Mouse (Mus musculus): Measurements from ENCODE around the gene Gdi1. TPM values are rescaled to one million over a fixed set of nuclear protein-coding genes. Genes with fewer than 3 reads are reported as not detected.

Gene Gdi1
- polyA plus RNA-seq, 1 experiment from 2014 or later, result 1,103 TPM

Small RNAs within 50 kb of the gene (microRNA-seq; reads per million reads assigned to microRNA genes)
- gene Mir7091 (not detected), gene Mir7092 (not detected)

Other genes with a start within 250 kb of the Gdi1 start
- not detected in 2 replicates for gene Opn1mw, start 177.5 kb upstream of the Gdi1 start, polyA plus RNA-seq (2015; fragmentation: Nextera tagmentation; extraction: Ambion mirVana)
- 14.9 and 15.6 TPM in 2 replicates for gene Mecp2, start 169.6 kb upstream of the Gdi1 start, polyA plus RNA-seq (2015; fragmentation: Nextera tagmentation; extraction: Ambion mirVana)
- gene Tex28, start 137.2 kb upstream of the Gdi1 start, polyA plus RNA-seq (2015; fragmentation: Nextera tagmentation; extraction: Ambion mirVana), result not detected in 2 replicates
- gene Tktl1, start 127.7 kb upstream of the Gdi1 start, polyA plus RNA-seq (2015; fragmentation: Nextera tagmentation; extraction: Ambion mirVana), result 0.10 TPM in 1 of 2 replicates, not detected in the other
- gene Flna, start 55.2 kb upstream of the Gdi1 start, polyA plus RNA-seq (2015; fragmentation: Nextera tagmentation; extraction: Ambion mirVana), result 126 and 133 TPM in 2 replicates
- 13.7 and 17.9 TPM in 2 replicates for gene Emd, start 50.3 kb upstream of the Gdi1 start, polyA plus RNA-seq (2015; fragmentation: Nextera tagmentation; extraction: Ambion mirVana)
- gene Rpl10, start 34.2 kb upstream of the Gdi1 start, polyA plus RNA-seq (2015; fragmentation: Nextera tagmentation; extraction: Ambion mirVana), result 482 and 489 TPM in 2 replicates
- gene Taz, start 23.1 kb upstream of the Gdi1 start, polyA plus RNA-seq (2015; fragmentation: Nextera tagmentation; extraction: Ambion mirVana), result 96.3 and 104 TPM in 2 replicates
- 2.8 and 3.1 TPM in 2 replicates for gene Dnase1l1, start 22.7 kb upstream of the Gdi1 start, polyA plus RNA-seq (2015; fragmentation: Nextera tagmentation; extraction: Ambion mirVana)
- 202 and 229 TPM in 2 replicates for gene Atp6ap1, start 7.9 kb upstream of the Gdi1 start, polyA plus RNA-seq (2015; fragmentation: Nextera tagmentation; extraction: Ambion mirVana)
- 68.2 and 68.8 TPM in 2 replicates for gene Fam50a, start 8.0 kb downstream of the Gdi1 start, polyA plus RNA-seq (2015; fragmentation: Nextera tagmentation; extraction: Ambion mirVana)
- 66.5 and 87.4 TPM in 2 replicates for gene Plxna3, start 24.1 kb downstream of the Gdi1 start, polyA plus RNA-seq (2015; fragmentation: Nextera tagmentation; extraction: Ambion mirVana)
- gene Lage3, start 48.6 kb downstream of the Gdi1 start, polyA plus RNA-seq (2015; fragmentation: Nextera tagmentation; extraction: Ambion mirVana), result 68.0 and 81.6 TPM in 2 replicates
- 75.8 and 76.8 TPM in 2 replicates for gene Ubl4a, start 68.2 kb downstream of the Gdi1 start, polyA plus RNA-seq (2015; fragmentation: Nextera tagmentation; extraction: Ambion mirVana)
- gene Slc10a3, start 68.4 kb downstream of the Gdi1 start, polyA plus RNA-seq (2015; fragmentation: Nextera tagmentation; extraction: Ambion mirVana), result 8.3 and 8.5 TPM in 2 replicates
- 34.6 and 36.4 TPM in 2 replicates for gene Fam3a, start 88.3 kb downstream of the Gdi1 start, polyA plus RNA-seq (2015; fragmentation: Nextera tagmentation; extraction: Ambion mirVana)
- 19.8 and 25.8 TPM in 2 replicates for gene Ikbkg, start 88.3 kb downstream of the Gdi1 start, polyA plus RNA-seq (2015; fragmentation: Nextera tagmentation; extraction: Ambion mirVana)
- 60.7 and 64.5 TPM in 2 replicates for gene G6pdx, start 124.2 kb downstream of the Gdi1 start, polyA plus RNA-seq (2015; fragmentation: Nextera tagmentation; extraction: Ambion mirVana)
- gene Gm6880, start 176.4 kb downstream of the Gdi1 start, polyA plus RNA-seq (2015; fragmentation: Nextera tagmentation; extraction: Ambion mirVana), result not detected in 2 replicates

All from forebrain, embryonic 16.5 days (tissue).